Mouse (Mus musculus) erythroblast, adult 5-6 weeks (primary cell): Measurements from ENCODE around the gene Kdr. TPM values are rescaled to one million over a fixed set of nuclear protein-coding genes. Genes with fewer than 3 reads are reported as not detected.

Source experiments
- ATAC-seq: replicated peaks from 2 replicates; pipeline ENCODE4 v1.8.0; 2016; ENCODE audit warnings: moderate number of reproducible peaks, mild to moderate bottlenecking, moderate TSS enrichment, inconsistent platforms; ENCODE audit not compliant: poor library complexity, low FRiP score, severe bottlenecking
- total RNA-seq, 2 experiments: library from RNA; stranded (forward) in 1 of 2; stranded (reverse) in 1 of 2; fragments of 150-400 nt in 1 of 2; fragments of 200-764, 138-1000 nt in 1 of 2; gene quantifications; 2 replicates each; pipeline versions ENCODE4 v1.2.3 to v1.2.4; 2015 to 2017; ENCODE audit warnings: low replicate concordance in 2 of 2

Kdr gene
- not detected in 2 replicates for total RNA-seq (2015; ENCODE audit: low replicate concordance)
- 0.17 TPM in 1 of 2 replicates, not detected in the other for total RNA-seq (2017; ENCODE audit: low replicate concordance)

GRCm38 (mm10) chr5:75978374-75979100, at the start of gene Kdr:
Gene Kdr (minus strand): TSS chr5:75978458.
- no peak for ATAC-seq

- ATAC-seq: no peak
Measured at GRCm38 (mm10) chr5:76026805-76027204, 48.5 kb upstream of the Kdr start.

- ATAC-seq: no peak
Measured at GRCm38 (mm10) chr5:76025996-76026665, 47.9 kb upstream of the Kdr start.

- no peak for ATAC-seq
Measured at GRCm38 (mm10) chr5:76023011-76023773, 44.9 kb upstream of the Kdr start.

- no peak for ATAC-seq
Measured at GRCm38 (mm10) chr5:76022436-76022835, 44.2 kb upstream of the Kdr start.

GRCm38 (mm10) chr5:76018321-76018720, 40.1 kb upstream of the Kdr start:
- no peak for ATAC-seq

GRCm38 (mm10) chr5:76016086-76016485, 37.8 kb upstream of the Kdr start:
- ATAC-seq: no peak

- no peak for ATAC-seq
Measured at GRCm38 (mm10) chr5:76013881-76014431, 35.7 kb upstream of the Kdr start.

- ATAC-seq: no peak
Measured at GRCm38 (mm10) chr5:76006403-76006802, 28.1 kb upstream of the Kdr start.

- no peak for ATAC-seq
Measured at GRCm38 (mm10) chr5:75990212-75990611, 12.0 kb upstream of the Kdr start.

- no peak for ATAC-seq
Measured at GRCm38 (mm10) chr5:75987530-75987929, 9.3 kb upstream of the Kdr start.

GRCm38 (mm10) chr5:75980521-75981311, 2.5 kb upstream of the Kdr start:
- ATAC-seq: no peak

GRCm38 (mm10) chr5:75979108-75979507, 850 bp upstream of the Kdr start:
- no peak for ATAC-seq

GRCm38 (mm10) chr5:75977441-75978373, 551 bp downstream of the Kdr start:
- ATAC-seq: no peak

GRCm38 (mm10) chr5:75976696-75977095, 1.6 kb downstream of the Kdr start:
- no peak for ATAC-seq

GRCm38 (mm10) chr5:75975398-75975797, 2.9 kb downstream of the Kdr start:
- ATAC-seq: no peak

GRCm38 (mm10) chr5:75974543-75975130, 3.6 kb downstream of the Kdr start:
- ATAC-seq: no peak

- ATAC-seq: no peak
Measured at GRCm38 (mm10) chr5:75969887-75970286, 8.4 kb downstream of the Kdr start.
